Mouse (Mus musculus) forebrain, embryonic 14.5 days (tissue): ENCODE data around the gene Ccser1. TPM values are rescaled to one million over a fixed set of nuclear protein-coding genes. Genes with fewer than 3 reads are reported as not detected.

Experiments used
- ATAC-seq: fragments of 200-750 bp; cut with Nextera tagmentation; 2 replicates; pipeline ENCODE4 v1.8.0; 2017; ENCODE audit warnings: mild to moderate bottlenecking, moderate library complexity
- DNase-seq: peaks from one replicate; pipeline ENCODE4 v3.0.0-alpha.2; 2015; ENCODE audit warnings: low spot score
- H3K27ac ChIP-seq: fragments of 300-500 bp; sonication (generic); 2 replicates; pipeline ENCODE4 v1.5.1; 2014; ENCODE audit warnings: low read depth, mild to moderate bottlenecking, control low read depth, low read length, moderate library complexity
- H3K27me3 ChIP-seq: fragments of 300-500 bp; sonication (generic); replicated peaks from 2 replicates; pipeline ENCODE4 v1.6.1; 2014; ENCODE audit warnings: low read length, control low read depth, mixed read lengths; ENCODE audit not compliant: control insufficient read depth, insufficient read depth
- H3K36me3 ChIP-seq: fragments of 300-500 bp; sonication (generic); 2 replicates; pipeline ENCODE4 v1.6.1; 2014; ENCODE audit warnings: low read length, control low read depth; ENCODE audit not compliant: control insufficient read depth, insufficient read depth
- H3K4me1 ChIP-seq: fragments of 300-500 bp; sonication (generic); 2 replicates; pipeline ENCODE4 v1.6.1; 2014; ENCODE audit warnings: antibody characterized with exemption, low read length, control low read depth; ENCODE audit not compliant: control insufficient read depth, insufficient read depth
- H3K4me2 ChIP-seq: fragments of 300-500 bp; sonication (generic); 2 replicates; pipeline ENCODE4 v1.6.1; 2014; ENCODE audit warnings: mild to moderate bottlenecking, control low read depth, low read length
- H3K4me3 ChIP-seq: fragments of 300-500 bp; sonication (generic); 2 replicates; pipeline ENCODE4 v1.5.1; 2014; ENCODE audit warnings: low read depth, low read length, control low read depth
- H3K9ac ChIP-seq: fragments of 300-500 bp; sonication (generic); 2 replicates; pipeline ENCODE4 v1.6.1; 2014; ENCODE audit warnings: mild to moderate bottlenecking, low read length, control low read depth, moderate library complexity
- H3K9me3 ChIP-seq: fragments of 300-500 bp; sonication (generic); replicated peaks from 2 replicates; pipeline ENCODE4 v1.6.1; 2016; ENCODE audit warnings: low read length, control low read depth, mixed read lengths; ENCODE audit not compliant: control insufficient read depth
- WGBS: fragments of 180-500 bp; shearing (Covaris S2); extraction: QIAGEN DNeasy Blood & Tissue Kit; methylation state at CpG from one replicate; pipeline ENCODE4 v1.1.7; 2014; 5-methylcytosine and 5-hydroxymethylcytosine counted together
- polyA plus RNA-seq: library from polyadenylated mRNA; unstranded; fragments of >200 nt; fragmentation: Nextera tagmentation; extraction: Ambion mirVana; gene quantifications from 2 replicates; pipeline ENCODE4 v1.2.1, GENCODE M21; 2014

Gene Ccser1
- polyA plus RNA-seq, 1 experiment from 2014 or later: 16.9 TPM

GRCm38 (mm10) chr6:61300441-61300840 is 120.3 kb downstream of the Ccser1 start:
- H3K4me3 ChIP-seq: no peak overlapping the region
- ATAC-seq: no peak
- 85% methylated on average over 4 of the region's 4 CpGs for WGBS
- no peaks in the 10 kb centered on the region for H3K9me3 ChIP-seq
- no peak overlapping the region for H3K27ac ChIP-seq
- peaks cover 11% of the 10 kb centered on the region for H3K4me1 ChIP-seq
- H3K9ac ChIP-seq: no peak overlapping the region
- H3K27me3 ChIP-seq: no peaks in the 10 kb centered on the region
- no peak overlapping the region for H3K4me2 ChIP-seq
- no peaks in the 10 kb centered on the region for H3K36me3 ChIP-seq
- DNase-seq: peak; percentile 10

- Histone ChIP-seq H3K27ac (no peak overlapping the region), H3K4me1 (peaks cover 5% of the 10 kb centered on the region; the same call in 1 of the 2 replicates), H3K9me3 (no peaks in the 10 kb centered on the region), H3K9ac (no peak overlapping the region), H3K27me3 (no peaks in the 10 kb centered on the region), H3K4me2 (no peak overlapping the region), H3K36me3 (no peaks in the 10 kb centered on the region), H3K4me3 (no peak overlapping the region)
- ATAC-seq: no peak
- 73% methylated on average over 7 of the region's 7 CpGs for WGBS
- DNase-seq: no peak
Measured at GRCm38 (mm10) chr6:61300975-61301374, 120.9 kb downstream of the Ccser1 start.

- Histone ChIP-seq H3K36me3 (no peaks in the 10 kb centered on the region), H3K27ac (no peak overlapping the region), H3K9ac (no peak overlapping the region), H3K4me1 (peaks cover 3% of the 10 kb centered on the region; the same call in 1 of the 2 replicates), H3K4me2 (no peak overlapping the region), H3K27me3 (no peaks in the 10 kb centered on the region), H3K4me3 (no peak overlapping the region), H3K9me3 (no peaks in the 10 kb centered on the region)
- 26% methylated on average over 2 of the region's 2 CpGs for WGBS
- no peak for ATAC-seq
- peak; percentile 67 for DNase-seq
Measured at GRCm38 (mm10) chr6:61301631-61302030, 121.5 kb downstream of the Ccser1 start.

- peaks cover 8% of the 10 kb centered on the region for H3K36me3 ChIP-seq
- no peak overlapping the region for H3K9ac ChIP-seq
- no peaks in the 10 kb centered on the region for H3K27me3 ChIP-seq
- 90% methylated on average over 18 of the region's 18 CpGs for WGBS
- H3K4me1 ChIP-seq: no peaks in the 10 kb centered on the region
- H3K27ac ChIP-seq: no peak overlapping the region
- H3K9me3 ChIP-seq: no peaks in the 10 kb centered on the region
- no peak overlapping the region for H3K4me3 ChIP-seq
- no peak for ATAC-seq
- DNase-seq: no peak
- H3K4me2 ChIP-seq: no peak overlapping the region
Measured at GRCm38 (mm10) chr6:61311324-61312091, 131.4 kb downstream of the Ccser1 start.

- peak; percentile 82 for ATAC-seq
- Histone ChIP-seq H3K4me2 (no peak overlapping the region), H3K4me1 (peaks cover under 1% of the 10 kb centered on the region), H3K27ac (no peak overlapping the region), H3K9ac (no peak overlapping the region), H3K9me3 (no peaks in the 10 kb centered on the region), H3K4me3 (no peak overlapping the region), H3K27me3 (no peaks in the 10 kb centered on the region), H3K36me3 (peaks cover 8% of the 10 kb centered on the region)
- peak; percentile 82 for DNase-seq
- 26% methylated on average over 6 of the region's 6 CpGs for WGBS
Measured at GRCm38 (mm10) chr6:61315884-61316601, 135.9 kb downstream of the Ccser1 start.

GRCm38 (mm10) chr6:61320842-61321241 is 140.7 kb downstream of the Ccser1 start:
- DNase-seq: no peak

GRCm38 (mm10) chr6:61322328-61322727 is 142.2 kb downstream of the Ccser1 start:
- peak; percentile 45 for DNase-seq
- ATAC-seq: no peak
- Histone ChIP-seq H3K4me3 (no peak overlapping the region), H3K9ac (no peak overlapping the region), H3K4me2 (no peak overlapping the region), H3K27me3 (no peaks in the 10 kb centered on the region), H3K36me3 (no peaks in the 10 kb centered on the region), H3K27ac (no peak overlapping the region), H3K4me1 (peaks cover 8% of the 10 kb centered on the region), H3K9me3 (no peaks in the 10 kb centered on the region)
- 43% methylated on average over 6 of the region's 6 CpGs for WGBS

More at GRCm38 (mm10) chr6:61320842-61321241, 140.7 kb downstream of the Ccser1 start:
- H3K4me3 ChIP-seq: no peak overlapping the region
- H3K27me3 ChIP-seq: no peaks in the 10 kb centered on the region
- no peak overlapping the region for H3K27ac ChIP-seq
- H3K36me3 ChIP-seq: no peaks in the 10 kb centered on the region
- H3K9me3 ChIP-seq: no peaks in the 10 kb centered on the region
- H3K4me1 ChIP-seq: peaks cover 8% of the 10 kb centered on the region
- no peak for ATAC-seq
- WGBS: 73% methylated on average over 4 of the region's 4 CpGs
- no peak overlapping the region for H3K4me2 ChIP-seq
- H3K9ac ChIP-seq: no peak overlapping the region

- H3K4me1 ChIP-seq: peaks cover 12% of the 10 kb centered on the region
- H3K4me3 ChIP-seq: no peak overlapping the region
- no peaks in the 10 kb centered on the region for H3K9me3 ChIP-seq
- DNase-seq (no peak), ATAC-seq (no peak)
- H3K27me3 ChIP-seq: no peaks in the 10 kb centered on the region
- H3K4me2 ChIP-seq: no peak overlapping the region
- no peaks in the 10 kb centered on the region for H3K36me3 ChIP-seq
- H3K9ac ChIP-seq: no peak overlapping the region
- no peak overlapping the region for H3K27ac ChIP-seq
- WGBS: 90% methylated on average over 2 of the region's 2 CpGs
Measured at GRCm38 (mm10) chr6:61326131-61326530, 146.0 kb downstream of the Ccser1 start.

- no peak overlapping the region for H3K4me3 ChIP-seq
- DNase-seq: no peak
- no peaks in the 10 kb centered on the region for H3K36me3 ChIP-seq
- no peaks in the 10 kb centered on the region for H3K9me3 ChIP-seq
- no peak; the same call in 1 of the 2 replicates for ATAC-seq
- no peak overlapping the region for H3K4me2 ChIP-seq
- no peak overlapping the region for H3K9ac ChIP-seq
- H3K27ac ChIP-seq: no peak overlapping the region
- no peaks in the 10 kb centered on the region for H3K27me3 ChIP-seq
- H3K4me1 ChIP-seq: peaks cover 6% of the 10 kb centered on the region; the same call in 1 of the 2 replicates
Measured at GRCm38 (mm10) chr6:61328981-61329380, 148.9 kb downstream of the Ccser1 start.
